Mouse (Mus musculus) CD4-positive helper T cell, adult 2 months (primary cell): ENCODE results near the gene Omd.
"Not testable (repeated sequence)": the region's sequence is repeated elsewhere in the genome, so short reads cannot be mapped to it uniquely, and the experiment has no call there.

Experiments used
- DNase-seq: peaks from one replicate; pipeline ENCODE4 v3.0.0-alpha.2; 2012; ENCODE audit warnings: low read depth, missing footprints, low spot score

Omd gene

GRCm38 (mm10) chr13:49581541-49582530 lies at the start of gene Omd:
Gene Omd, plus strand, starts transcription at chr13:49582462.
- no peak for DNase-seq

DNA sequence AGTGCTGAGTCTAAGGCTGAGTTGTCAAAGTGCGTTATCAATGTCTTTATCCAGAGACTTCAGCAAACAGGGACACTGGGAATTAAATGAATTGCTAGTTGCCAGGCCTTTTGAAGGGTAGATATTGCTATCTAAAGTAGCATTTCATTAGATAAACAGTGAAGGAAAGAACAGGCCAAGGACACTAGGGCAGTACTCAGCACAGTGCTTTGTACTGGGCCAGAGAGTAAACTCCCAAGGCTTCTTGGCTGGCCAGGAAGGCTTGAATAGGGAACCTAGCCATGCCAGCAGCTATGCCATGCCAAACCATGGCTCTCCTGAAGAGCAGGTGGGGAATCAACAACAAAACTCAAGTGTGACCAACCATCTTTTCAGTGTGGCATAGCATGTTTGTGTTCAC lies 45.3 kb upstream of the Omd start:
- no peak for DNase-seq

- no peak for DNase-seq
Measured at GRCm38 (mm10) chr13:49538693-49539092, 43.6 kb upstream of the Omd start.

DNA sequence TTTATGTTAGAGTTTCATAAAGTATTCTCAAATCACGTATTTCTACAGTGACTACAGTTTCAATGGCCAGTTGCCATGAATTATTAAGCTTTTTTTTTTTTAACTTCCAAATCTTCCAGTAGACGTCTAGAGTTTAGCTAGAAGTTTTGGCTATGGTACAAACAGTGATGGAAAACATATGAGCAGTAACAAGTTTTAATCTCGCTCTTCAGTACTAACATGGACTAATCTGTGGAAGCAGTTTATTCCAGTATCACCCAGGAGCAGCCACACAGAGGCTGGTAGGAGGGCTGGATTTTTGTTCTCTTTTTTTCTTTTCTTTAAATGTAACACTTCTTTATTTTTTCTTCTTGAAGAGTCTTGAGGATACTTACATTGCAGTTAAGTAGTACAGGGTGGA lies 38.0 kb upstream of the Omd start, which contains the start of gene Aspn:
Aspn (plus strand) TSS at position 165 of the 400 bp plus-strand sequence.
- DNase-seq: no peak

- no peak for DNase-seq
Measured at GRCm38 (mm10) chr13:49545646-49546045, 36.6 kb upstream of the Omd start.

DNA sequence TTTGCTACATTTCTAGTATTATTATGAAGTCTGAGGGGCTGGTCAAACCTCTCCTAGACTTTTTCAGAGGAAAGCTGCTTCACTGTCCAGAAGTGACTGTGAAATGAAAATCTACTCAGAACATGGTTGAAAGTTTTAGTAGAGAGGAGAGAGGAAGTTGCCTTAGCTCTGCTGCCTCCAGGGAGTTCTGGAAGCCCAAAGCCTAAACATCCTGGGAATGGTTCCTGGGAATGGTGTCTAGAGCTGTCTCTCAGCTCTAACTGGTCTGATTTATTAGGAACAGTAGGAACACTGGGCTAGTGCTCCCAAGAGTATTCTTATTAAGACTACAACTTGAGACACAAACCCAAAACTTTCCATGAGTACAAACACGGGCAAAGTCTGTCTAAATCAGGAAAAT lies 35.7 kb upstream of the Omd start:
- no peak for DNase-seq

GRCm38 (mm10) chr13:49547563-49548150 lies 34.6 kb upstream of the Omd start:
- no peak for DNase-seq

- DNase-seq: no peak
Measured at GRCm38 (mm10) chr13:49549616-49550015, 32.6 kb upstream of the Omd start.

GRCm38 (mm10) chr13:49554519-49554918 lies 27.7 kb upstream of the Omd start:
- DNase-seq: no peak

GRCm38 (mm10) chr13:49556203-49556602 lies 26.1 kb upstream of the Omd start:
- DNase-seq: no peak

GRCm38 (mm10) chr13:49556924-49557323 lies 25.3 kb upstream of the Omd start:
- no peak for DNase-seq

- DNase-seq: no peak
Measured at GRCm38 (mm10) chr13:49559185-49559584, 23.1 kb upstream of the Omd start.

DNA sequence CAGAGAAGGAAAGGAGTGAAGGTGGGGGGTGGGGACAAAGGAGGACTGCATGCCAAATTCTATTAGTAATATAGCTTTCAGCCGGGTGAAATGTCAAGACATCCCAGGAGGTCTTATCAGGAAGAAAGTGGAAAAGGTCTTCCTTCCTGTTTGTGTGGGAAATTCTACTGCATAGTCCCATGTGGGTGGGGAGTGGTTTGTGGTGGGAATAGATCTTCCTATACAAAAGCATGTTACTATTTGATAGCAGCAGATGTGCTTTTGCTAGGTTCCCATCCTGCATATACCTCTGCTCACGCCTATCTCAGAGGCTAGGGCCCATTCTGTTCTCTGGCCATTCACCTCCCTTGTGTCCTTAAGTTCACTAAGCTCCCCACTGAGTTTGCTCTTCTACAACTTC lies 21.4 kb upstream of the Omd start:
- DNase-seq: no peak

GRCm38 (mm10) chr13:49564347-49564746 lies 17.9 kb upstream of the Omd start:
- DNase-seq: no peak

GRCm38 (mm10) chr13:49570371-49570770 lies 11.9 kb upstream of the Omd start:
- DNase-seq: no peak

- no peak for DNase-seq
Measured at GRCm38 (mm10) chr13:49571418-49571817, 10.8 kb upstream of the Omd start.

DNA sequence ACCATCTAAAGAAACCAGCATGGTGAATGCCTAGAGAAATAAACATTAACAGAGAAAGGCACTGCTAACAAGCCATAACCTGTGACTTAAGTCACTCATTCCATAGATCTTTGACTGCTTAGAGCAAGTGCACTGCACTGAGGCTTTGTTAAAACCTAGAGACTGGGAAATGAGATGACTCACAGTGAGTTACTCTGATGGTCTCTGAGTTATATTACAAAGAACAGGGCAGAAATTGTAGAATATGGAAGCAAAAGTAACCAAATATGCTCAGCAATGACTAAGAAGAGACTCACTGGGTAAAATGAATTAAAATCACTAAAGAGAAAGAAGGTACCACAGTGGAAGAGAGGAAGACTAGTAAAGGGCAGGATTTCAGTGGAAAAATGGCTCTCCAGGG lies 1.6 kb downstream of the Omd start:
- DNase-seq: no peak

GRCm38 (mm10) chr13:49584307-49585005 lies 2.2 kb downstream of the Omd start:
- no peak for DNase-seq

GRCm38 (mm10) chr13:49586062-49586461 lies 3.8 kb downstream of the Omd start:
- no peak for DNase-seq

DNA sequence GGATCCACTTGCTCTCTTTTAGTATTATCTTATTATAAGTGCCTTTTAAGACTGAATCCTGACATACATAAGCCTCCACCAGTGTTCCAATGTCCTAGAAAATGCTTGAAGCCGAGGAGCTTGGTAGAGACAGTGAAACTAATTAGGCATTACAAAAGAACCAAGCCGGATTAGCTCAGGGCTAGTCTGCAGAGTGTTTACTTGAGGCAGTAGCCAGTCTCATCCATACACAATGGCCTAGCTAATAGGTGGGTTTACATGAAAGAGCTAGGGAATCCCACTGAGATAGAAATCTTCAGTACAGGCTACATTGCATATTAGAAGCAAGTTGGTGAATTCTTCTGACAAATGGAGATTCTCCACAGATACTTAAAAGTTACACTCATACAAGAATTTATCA lies 20.3 kb downstream of the Omd start:
- not testable (repeated sequence) for DNase-seq

DNA sequence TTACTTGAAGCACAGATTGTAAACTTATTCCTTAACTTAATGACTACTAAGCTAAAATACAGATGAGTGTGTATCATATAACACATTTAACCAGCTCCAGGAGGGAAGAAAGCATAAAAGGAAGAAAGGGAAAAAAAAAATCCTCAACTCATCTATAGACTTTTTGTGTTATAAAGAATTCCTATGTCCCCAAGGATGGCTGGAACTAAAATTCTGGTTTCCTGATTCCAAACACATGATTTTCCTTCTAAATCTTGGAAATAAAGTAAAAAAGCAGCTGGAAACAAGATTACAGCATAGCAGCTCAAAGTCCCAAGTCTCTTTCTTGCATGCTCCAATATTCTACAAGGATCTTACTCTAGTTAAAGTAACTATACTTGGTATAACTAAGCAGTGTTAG lies 21.3 kb downstream of the Omd start:
- no peak for DNase-seq

GRCm38 (mm10) chr13:49607714-49608113 lies 25.5 kb downstream of the Omd start, which contains the start of gene Ogn:
Gene Ogn, plus strand, starts transcription at chr13:49608046.
- DNase-seq: no peak
